Mouse (Mus musculus) testis, adult 2 months (tissue): ENCODE data around the gene Dph7. TPM values are rescaled to one million over a fixed set of nuclear protein-coding genes. Genes with fewer than 3 reads are reported as not detected.
A peak's percentile ranks its signal among the peaks of the same experiment; 100 is the strongest.

ENCODE experiments used
- H3K27ac ChIP-seq: fragments of 200-500 bp; 2 replicates; pipeline ENCODE4 v1.5.1; 2012; ENCODE audit warnings: low read depth, low read length; ENCODE audit not compliant: control insufficient read depth, insufficient read depth
- H3K27me3 ChIP-seq: fragments of 200-500 bp; 2 replicates; pipeline ENCODE4 v1.6.1; 2012; ENCODE audit warnings: mild to moderate bottlenecking, low read length, moderate library complexity; ENCODE audit not compliant: control insufficient read depth, insufficient read depth
- H3K36me3 ChIP-seq: fragments of 200-500 bp; 2 replicates; pipeline ENCODE4 v1.6.1; 2012; ENCODE audit warnings: mild to moderate bottlenecking, low read length; ENCODE audit not compliant: control insufficient read depth, insufficient read depth
- H3K4me1 ChIP-seq: fragments of 200-500 bp; 2 replicates; pipeline ENCODE4 v1.6.1; 2012; ENCODE audit warnings: low read length; ENCODE audit not compliant: control insufficient read depth, insufficient read depth
- H3K4me3 ChIP-seq: fragments of 200-500 bp; 2 replicates; pipeline ENCODE4 v1.5.1; 2012; ENCODE audit warnings: low read depth, mild to moderate bottlenecking, low read length, moderate library complexity, mixed read lengths; ENCODE audit not compliant: control insufficient read depth
- CTCF ChIP-seq: fragments of 200-500 bp; IDR thresholded peaks from 2 replicates; pipeline ENCODE4 v1.5.1; 2012; ENCODE audit warnings: low read depth, mild to moderate bottlenecking, inconsistent platforms, low read length, moderate library complexity; ENCODE audit not compliant: control insufficient read depth, insufficient read depth, insufficient replicate concordance
- POLR2A ChIP-seq: fragments of 200-500 bp; IDR thresholded peaks from 2 replicates; pipeline ENCODE4 v1.6.1; 2012; ENCODE audit warnings: low read depth, mild to moderate bottlenecking, inconsistent platforms, low read length, moderate library complexity; ENCODE audit not compliant: control insufficient read depth
- polyA plus RNA-seq: library from polyadenylated mRNA; depleted of rRNA; stranded (reverse); fragments of >200 nt; gene quantifications from 2 replicates; pipeline ENCODE4 v1.2.3, GENCODE M21; 2012; rRNA removed

The Dph7 gene
- 10.6 and 11.7 TPM in 2 replicates for polyA plus RNA-seq

- TF ChIP-seq POLR2A (peak; percentile 74; the same call in 1 of the 2 replicates), CTCF (peak; percentile 87)
- Histone ChIP-seq H3K36me3 (peaks cover 6% of the 10 kb centered on the region), H3K27me3 (no peaks in the 10 kb centered on the region), H3K27ac (peak within 1 kb of the TSS; percentile 25; the same call in 1 of the 2 replicates), H3K4me3 (peak within 1 kb of the TSS; percentile 74), H3K4me1 (no peaks in the 10 kb centered on the region; the same call in 1 of the 2 replicates)
Measured at GRCm38 (mm10) chr2:24962304-24963000, at the start of gene Dph7. TSS of gene Dph7 (plus strand) at chr2:24962400.

GRCm38 (mm10) chr2:24912589-24912988, 49.6 kb upstream of the Dph7 start:
- Histone ChIP-seq H3K36me3 (no peaks in the 10 kb centered on the region), H3K27ac (no peak overlapping the region), H3K4me1 (no peaks in the 10 kb centered on the region), H3K4me3 (no peak overlapping the region), H3K27me3 (no peaks in the 10 kb centered on the region)
- TF ChIP-seq CTCF, result no peak
- TF ChIP-seq POLR2A, result no peak

GRCm38 (mm10) chr2:24914762-24915161, 47.4 kb upstream of the Dph7 start:
- TF ChIP-seq CTCF (no peak), POLR2A (no peak)
- Histone ChIP-seq H3K4me3 (no peak overlapping the region), H3K27ac (no peak overlapping the region), H3K27me3 (no peaks in the 10 kb centered on the region), H3K4me1 (peaks cover 3% of the 10 kb centered on the region; the same call in 1 of the 2 replicates), H3K36me3 (no peaks in the 10 kb centered on the region)

DNA sequence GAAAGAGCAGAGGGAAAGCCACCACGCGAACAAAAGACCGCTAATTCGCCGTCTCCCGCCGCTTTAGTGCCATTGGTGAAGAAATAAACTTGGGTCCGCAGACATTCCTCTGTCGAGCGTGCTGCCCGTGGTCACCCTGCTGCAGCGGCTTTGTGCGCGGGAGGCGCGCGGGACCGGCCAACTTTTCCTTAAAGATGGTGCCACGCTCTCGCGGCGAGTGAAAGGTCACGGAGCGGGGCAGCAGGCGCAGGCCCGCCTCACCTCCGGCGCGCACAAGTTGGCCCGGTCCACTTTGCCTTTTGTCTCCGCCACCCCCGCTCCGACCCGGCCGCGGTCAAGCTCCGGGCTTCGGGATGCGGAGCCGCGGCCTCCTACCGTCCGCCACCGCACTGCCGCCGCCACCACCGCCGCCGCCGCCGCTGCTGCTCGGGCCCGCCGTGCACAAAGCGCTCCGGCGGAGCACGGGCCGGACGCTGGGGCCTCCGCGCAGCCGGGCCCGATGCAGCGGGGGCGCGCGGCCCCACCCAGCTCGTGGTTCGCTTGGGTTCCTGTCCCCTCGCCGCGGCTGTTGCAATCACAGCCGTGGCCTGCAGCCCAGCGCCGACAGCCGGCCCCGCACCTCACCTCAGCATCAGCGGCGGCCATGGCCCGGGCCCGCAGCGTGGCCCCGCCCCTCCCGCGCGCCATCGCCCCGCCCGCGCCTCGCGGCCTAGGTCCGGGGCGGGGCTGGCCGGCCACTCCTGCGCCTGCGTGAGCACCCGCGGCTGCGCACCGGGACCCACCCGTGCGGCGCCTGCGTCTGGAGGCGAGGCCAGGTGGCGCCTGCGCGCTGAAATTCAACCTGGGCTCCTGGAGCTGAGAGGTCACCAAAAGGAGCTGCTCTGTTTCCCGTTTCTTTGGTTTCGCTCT, 43.0 kb upstream of the Dph7 start, which contains the start of gene Ehmt1:
Ehmt1 (minus strand) TSS at position 685 of the 909 bp plus-strand sequence.
- H3K4me3 ChIP-seq, result peak within 1 kb of the TSS; percentile 91
- H3K27me3 ChIP-seq, result no peaks in the 10 kb centered on the region
- peaks cover 3% of the 10 kb centered on the region; the same call in 1 of the 2 replicates for H3K4me1 ChIP-seq
- TF ChIP-seq CTCF (no peak), POLR2A (peak; percentile 80)
- no peaks in the 10 kb centered on the region for H3K36me3 ChIP-seq
- peak within 1 kb of the TSS; percentile 79 for H3K27ac ChIP-seq

- Histone ChIP-seq H3K27ac (peak overlapping the region; percentile 78), H3K4me3 (peak overlapping the region; percentile 91), H3K27me3 (no peaks in the 10 kb centered on the region)
Measured at GRCm38 (mm10) chr2:24919839-24920175, 42.4 kb upstream of the Dph7 start.

DNA sequence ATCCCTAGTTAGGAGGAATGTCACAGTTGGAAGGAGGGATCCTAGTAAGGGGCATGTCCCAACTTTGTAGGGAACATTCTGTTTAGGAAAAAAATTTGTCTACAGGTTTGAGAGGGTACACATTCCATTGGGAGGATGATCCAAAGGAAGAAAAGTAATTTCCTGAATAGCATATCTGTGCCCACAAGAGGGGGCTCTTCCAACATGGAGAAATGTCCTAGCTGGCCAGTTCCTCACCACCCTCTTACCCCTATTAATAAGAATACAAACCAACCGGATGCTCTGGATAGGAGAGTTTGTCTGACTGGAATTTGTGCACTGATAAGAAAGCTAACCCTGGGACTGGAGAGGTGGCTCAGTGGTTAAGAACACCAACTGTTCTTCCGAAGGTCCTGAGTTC, 38.6 kb upstream of the Dph7 start:
- Histone ChIP-seq H3K4me1 (peaks cover 3% of the 10 kb centered on the region; the same call in 1 of the 2 replicates), H3K27ac (no peak overlapping the region), H3K27me3 (no peaks in the 10 kb centered on the region), H3K36me3 (no peaks in the 10 kb centered on the region), H3K4me3 (no peak overlapping the region)
- no peak for TF ChIP-seq POLR2A
- no peak for TF ChIP-seq CTCF

More at GRCm38 (mm10) chr2:24919839-24920175, 42.4 kb upstream of the Dph7 start:
- H3K36me3 ChIP-seq, result no peaks in the 10 kb centered on the region
- TF ChIP-seq POLR2A (no peak), CTCF (no peak)
- H3K4me1 ChIP-seq, result peaks cover 3% of the 10 kb centered on the region; the same call in 1 of the 2 replicates

DNA sequence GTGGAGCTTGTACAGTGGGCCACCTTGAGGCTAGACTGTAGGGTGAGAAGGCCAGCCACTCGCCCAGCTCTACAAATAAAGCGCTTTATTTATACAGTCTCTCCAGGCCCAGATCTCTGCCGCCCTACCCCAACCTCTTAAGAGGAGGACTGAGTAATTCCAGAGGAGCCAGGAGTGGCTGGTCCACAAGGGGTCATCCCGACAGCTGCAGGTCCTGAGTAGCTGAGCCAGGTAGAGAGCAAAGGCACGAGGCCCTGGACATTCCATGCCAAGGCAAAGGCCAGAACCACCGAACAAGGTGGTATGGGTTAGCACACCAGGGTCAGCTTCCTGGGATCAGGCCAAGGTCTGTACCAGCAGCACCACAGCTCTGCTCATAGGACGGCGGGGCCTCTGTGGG, 36.9 kb upstream of the Dph7 start:
- H3K4me3 ChIP-seq, result no peak overlapping the region
- TF ChIP-seq CTCF (no peak), POLR2A (no peak)
- H3K4me1 ChIP-seq, result no peaks in the 10 kb centered on the region
- no peaks in the 10 kb centered on the region for H3K36me3 ChIP-seq
- no peak overlapping the region for H3K27ac ChIP-seq
- no peaks in the 10 kb centered on the region for H3K27me3 ChIP-seq
